Mouse (Mus musculus) forebrain, postnatal 0 days (tissue): ENCODE measurements around the gene Tbc1d8b. TPM values are rescaled to one million over a fixed set of nuclear protein-coding genes. Genes with fewer than 3 reads are reported as not detected.

ENCODE experiments used
- ATAC-seq: fragments of 200-750 bp; cut with Nextera tagmentation; 2 replicates; pipeline ENCODE4 v1.8.0; 2017; ENCODE audit warnings: mild to moderate bottlenecking, moderate library complexity
- DNase-seq: peaks from one replicate; pipeline ENCODE4 v3.0.0-alpha.2; 2015
- H3K27ac ChIP-seq: fragments of 300-500 bp; sonication (generic); 2 replicates; pipeline ENCODE4 v1.5.1; 2014; ENCODE audit warnings: low read depth, mild to moderate bottlenecking, antibody characterized with exemption, low read length, moderate library complexity, mixed read lengths
- H3K27me3 ChIP-seq: fragments of 300-500 bp; sonication (generic); 2 replicates; pipeline ENCODE4 v1.6.1; 2014; ENCODE audit warnings: mild to moderate bottlenecking, low read length, mixed read lengths; ENCODE audit not compliant: insufficient read depth
- H3K36me3 ChIP-seq: fragments of 300-500 bp; sonication (generic); 2 replicates; pipeline ENCODE4 v1.6.1; 2014; ENCODE audit warnings: mild to moderate bottlenecking, moderate library complexity; ENCODE audit not compliant: insufficient read depth
- H3K4me1 ChIP-seq: fragments of 300-500 bp; sonication (generic); 2 replicates; pipeline ENCODE4 v1.6.1; 2014; ENCODE audit warnings: antibody characterized with exemption; ENCODE audit not compliant: insufficient read depth
- H3K4me2 ChIP-seq: fragments of 300-500 bp; sonication (generic); 2 replicates; pipeline ENCODE4 v1.6.1; 2014; ENCODE audit warnings: low read depth, mild to moderate bottlenecking, moderate library complexity
- H3K4me3 ChIP-seq: fragments of 300-500 bp; sonication (generic); 2 replicates; pipeline ENCODE4 v1.5.1; 2014; ENCODE audit warnings: low read depth, low read length, mixed read lengths
- H3K9ac ChIP-seq: fragments of 300-500 bp; sonication (generic); 2 replicates; pipeline ENCODE4 v1.6.1; 2014; ENCODE audit warnings: mild to moderate bottlenecking
- H3K9me3 ChIP-seq: fragments of 300-500 bp; sonication (generic); 2 replicates; pipeline ENCODE4 v1.6.1; 2016; ENCODE audit warnings: low read length
- CTCF ChIP-seq: sonication (generic); IDR thresholded peaks from 2 replicates; pipeline ENCODE4 v1.5.1; 2016; ENCODE audit warnings: antibody characterized with exemption, control low read depth, low read depth
- WGBS: fragments of 180-500 bp; shearing (Covaris S2); extraction: QIAGEN DNeasy Blood & Tissue Kit; methylation state at CpG from one replicate; pipeline ENCODE4 v1.1.7; 2014; 5-methylcytosine and 5-hydroxymethylcytosine counted together
- polyA plus RNA-seq: library from polyadenylated mRNA; unstranded; fragments of >200 nt; fragmentation: Nextera tagmentation; extraction: Ambion mirVana; gene quantifications from 2 replicates; pipeline ENCODE4 v1.2.1, GENCODE M21; 2015
- total RNA-seq: library from RNA; depleted of rRNA; stranded (reverse); fragments of >200 nt; gene quantifications from 2 replicates; pipeline ENCODE4 v1.2.3, GENCODE M21; 2014

Tbc1d8b gene
- total and polyA plus RNA-seq, 2 experiments from 2014 or later: 0.30 to 1.1 TPM

DNA sequence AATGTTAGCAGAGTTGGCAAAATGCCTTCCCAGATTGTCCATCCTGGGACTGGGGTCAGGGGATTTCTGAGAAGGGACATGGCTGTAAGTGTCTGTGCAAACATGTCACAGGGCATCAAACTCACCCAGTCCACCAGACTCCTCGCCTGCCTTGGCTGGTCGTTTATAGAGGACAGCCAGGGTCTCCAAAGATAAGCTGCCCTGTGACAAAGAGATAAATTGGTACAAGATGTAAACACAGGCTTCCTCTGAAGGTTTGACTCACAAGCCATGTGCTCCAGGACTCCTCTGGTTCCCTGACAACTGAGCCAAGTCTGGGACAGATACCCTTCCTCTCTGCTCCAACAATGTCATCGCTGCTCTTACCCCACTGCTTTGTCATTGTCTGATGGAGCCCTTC, 96.2 kb downstream of the Tbc1d8b start:
- Histone ChIP-seq H3K27me3 (no peaks in the 10 kb centered on the region), H3K9ac (no peak overlapping the region), H3K4me1 (no peaks in the 10 kb centered on the region), H3K4me3 (no peak overlapping the region), H3K27ac (no peak overlapping the region), H3K4me2 (no peak overlapping the region), H3K9me3 (no peaks in the 10 kb centered on the region), H3K36me3 (no peaks in the 10 kb centered on the region)
- 71% methylated on average over 3 of the region's 3 CpGs for WGBS
- ATAC-seq: no peak
- no peak for DNase-seq
- TF ChIP-seq CTCF: no peak

DNA sequence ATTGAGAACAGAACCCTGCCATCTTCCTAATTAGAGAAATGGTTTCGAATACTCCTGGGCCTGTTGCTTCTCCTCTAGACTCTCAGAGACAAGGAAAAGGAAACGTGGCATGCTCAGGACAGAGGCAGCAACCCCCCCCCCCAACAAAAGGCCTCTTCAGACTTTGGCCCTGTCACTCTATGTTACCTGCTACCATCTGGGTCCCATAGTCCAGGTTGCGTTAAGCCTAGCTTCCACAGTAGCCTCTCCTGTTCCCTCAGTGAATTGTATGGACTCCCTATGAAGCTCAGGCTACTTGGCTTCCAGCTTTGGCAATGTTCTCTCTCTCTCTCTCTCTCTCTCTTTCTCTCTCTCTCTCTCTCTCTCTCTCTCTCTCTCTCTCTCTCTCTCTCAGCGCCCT, 96.8 kb downstream of the Tbc1d8b start:
- WGBS: 80% methylated on average over 4 of the region's 4 CpGs

DNA sequence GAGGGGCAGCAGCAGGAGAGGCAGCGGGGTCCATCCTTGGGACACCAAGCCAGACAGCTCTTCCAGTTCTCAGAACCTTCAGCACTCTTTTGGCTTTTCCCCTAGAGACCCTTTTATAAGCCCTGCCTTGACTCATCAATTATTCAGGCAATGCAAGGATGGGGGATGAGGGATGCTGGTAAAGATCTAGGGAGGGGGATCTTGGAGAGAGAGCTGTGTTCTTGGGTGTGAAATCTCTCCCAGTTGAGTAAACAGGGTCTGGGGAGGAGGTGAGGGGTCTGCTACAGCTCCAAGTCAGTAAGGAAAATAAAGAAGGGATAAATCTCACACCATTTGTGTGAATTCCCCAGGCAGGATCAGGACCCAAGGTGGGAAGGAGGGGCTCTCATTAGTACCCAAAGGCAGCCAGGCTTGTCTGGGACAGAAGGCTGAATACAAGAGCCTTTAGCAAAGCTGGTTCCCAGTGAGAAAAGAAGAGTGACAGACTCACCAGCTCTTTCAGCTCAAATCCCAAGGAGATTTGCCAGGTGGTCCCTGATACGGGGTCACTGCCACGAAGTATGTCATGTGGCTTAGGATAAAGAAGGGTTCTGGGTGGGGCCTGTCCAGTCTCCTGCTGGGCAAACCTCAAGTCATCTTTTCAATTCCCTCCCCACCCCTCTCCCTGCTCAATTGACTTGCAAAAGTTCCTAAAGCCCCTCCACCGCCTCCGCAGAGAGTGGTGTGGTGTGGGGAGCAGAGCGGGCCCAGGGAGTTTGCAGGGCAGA, 97.7 kb downstream of the Tbc1d8b start, which contains the start of gene Ripply1:
Ripply1 (minus strand) TSS at position 76 of the 767 bp plus-strand sequence.
- no peaks in the 10 kb centered on the region for H3K4me1 ChIP-seq
- no peak within 1 kb of the TSS for H3K27ac ChIP-seq
- DNase-seq (no peak), ATAC-seq (no peak)
- H3K9ac ChIP-seq: no peak within 1 kb of the TSS
- no peaks in the 10 kb centered on the region for H3K27me3 ChIP-seq
- no peaks in the 10 kb centered on the region for H3K9me3 ChIP-seq
- no peaks in the 10 kb centered on the region for H3K36me3 ChIP-seq
- H3K4me3 ChIP-seq: no peak within 1 kb of the TSS
- 40% methylated on average over 6 of the region's 6 CpGs for WGBS
- H3K4me2 ChIP-seq: no peak within 1 kb of the TSS
- no peak for TF ChIP-seq CTCF

More for the DNA sequence above, 96.8 kb downstream of the Tbc1d8b start:
- H3K27me3 ChIP-seq: no peaks in the 10 kb centered on the region
- H3K4me3 ChIP-seq: no peak overlapping the region
- DNase-seq: no peak
- no peak for TF ChIP-seq CTCF
- H3K36me3 ChIP-seq: no peaks in the 10 kb centered on the region
- H3K4me2 ChIP-seq: no peak overlapping the region
- H3K27ac ChIP-seq: no peak overlapping the region
- ATAC-seq: no peak
- no peaks in the 10 kb centered on the region for H3K4me1 ChIP-seq
- no peak overlapping the region for H3K9ac ChIP-seq
- H3K9me3 ChIP-seq: no peaks in the 10 kb centered on the region

DNA sequence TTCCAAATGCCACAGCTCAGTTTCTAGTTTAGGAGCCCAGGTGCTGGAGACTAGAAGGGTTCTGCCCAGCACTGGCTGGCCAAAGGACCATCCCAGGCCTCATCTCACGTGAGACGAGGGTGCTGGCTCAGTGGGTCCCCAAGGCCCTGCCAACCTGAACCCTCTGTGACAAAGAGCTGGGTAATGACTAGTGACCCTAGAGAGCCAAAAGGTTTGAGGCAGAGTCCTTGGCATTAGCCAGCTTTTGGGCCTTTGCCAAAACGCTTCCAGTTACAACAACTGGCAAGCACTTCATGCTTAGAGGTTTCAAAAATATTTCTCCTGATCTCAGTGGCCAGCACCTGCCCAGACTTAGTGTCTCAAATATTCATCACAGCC, 98.2 kb downstream of the Tbc1d8b start:
- no peaks in the 10 kb centered on the region for H3K36me3 ChIP-seq
- H3K9ac ChIP-seq: no peak overlapping the region
- H3K27me3 ChIP-seq: no peaks in the 10 kb centered on the region
- no peak for DNase-seq
- no peak overlapping the region for H3K27ac ChIP-seq
- H3K4me2 ChIP-seq: no peak overlapping the region
- H3K9me3 ChIP-seq: no peaks in the 10 kb centered on the region
- no peak for ATAC-seq
- no peak for TF ChIP-seq CTCF
- H3K4me1 ChIP-seq: no peaks in the 10 kb centered on the region
- H3K4me3 ChIP-seq: no peak overlapping the region
- WGBS: 42% methylated on average over 3 of the region's 3 CpGs

DNA sequence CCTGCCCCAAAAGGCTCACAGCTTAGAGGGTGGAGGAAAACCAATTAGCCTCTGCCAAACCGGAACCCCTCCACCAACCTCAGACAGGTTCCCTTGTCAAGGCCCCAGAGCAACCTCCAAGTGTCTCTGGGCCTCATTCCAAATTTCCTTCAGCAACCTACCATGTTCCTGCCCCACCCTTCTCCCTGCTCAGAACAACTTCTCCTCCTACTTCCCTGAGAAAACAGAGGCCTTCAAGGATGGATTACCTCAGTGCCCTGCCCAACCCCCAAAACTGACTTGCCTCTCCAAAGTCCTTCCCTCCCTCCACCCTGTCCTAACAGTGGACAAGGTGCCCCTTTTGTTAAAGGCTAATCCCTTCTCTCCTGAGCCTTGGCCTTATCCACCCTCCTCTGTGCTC, 101.0 kb downstream of the Tbc1d8b start:
- Histone ChIP-seq H3K9ac (no peak overlapping the region), H3K27me3 (no peaks in the 10 kb centered on the region), H3K4me3 (no peak overlapping the region), H3K4me1 (no peaks in the 10 kb centered on the region), H3K4me2 (no peak overlapping the region), H3K36me3 (no peaks in the 10 kb centered on the region), H3K9me3 (no peaks in the 10 kb centered on the region), H3K27ac (no peak overlapping the region)
- DNase-seq (no peak), ATAC-seq (no peak)
- no peak for TF ChIP-seq CTCF
- 56% methylated on average over 1 of the region's 1 CpGs for WGBS

DNA sequence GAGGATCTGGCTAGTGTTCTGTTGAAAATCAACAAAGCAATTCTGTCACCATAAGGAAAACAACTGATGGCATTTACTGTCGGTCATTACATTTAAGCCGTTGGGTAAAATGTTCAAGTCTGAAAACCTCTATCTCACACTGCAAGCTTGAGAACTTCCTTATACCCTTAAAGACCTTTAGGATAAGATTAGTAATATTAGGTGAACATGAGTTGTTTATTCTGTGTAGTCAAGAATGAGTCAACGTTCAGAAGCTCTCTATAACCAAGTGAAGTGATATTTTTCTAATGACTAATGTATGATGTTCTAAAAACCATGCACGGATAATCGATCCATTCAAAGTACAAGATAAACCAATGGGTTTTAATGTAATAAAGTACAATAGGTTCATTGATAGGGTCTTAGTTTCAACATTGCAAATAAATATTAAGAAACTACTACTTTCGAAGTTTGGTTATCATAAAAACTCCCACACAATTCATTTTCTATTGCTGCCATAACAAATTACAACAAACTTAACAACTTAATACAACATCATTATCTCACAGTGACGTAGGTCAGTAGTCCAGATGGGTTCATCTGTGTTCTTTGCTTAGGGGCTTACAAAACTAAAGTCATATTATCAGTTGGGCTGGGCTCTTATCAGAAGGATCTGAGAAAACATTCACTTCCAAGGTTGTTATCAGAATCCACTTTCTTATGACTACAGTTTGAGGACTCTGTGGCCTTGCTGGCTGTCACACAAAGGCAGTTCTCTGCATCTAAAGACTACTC, 109.5 kb downstream of the Tbc1d8b start:
- WGBS: 85% methylated on average over 7 of the region's 7 CpGs
- Histone ChIP-seq H3K4me2 (no peak overlapping the region), H3K27ac (no peak overlapping the region), H3K36me3 (no peaks in the 10 kb centered on the region), H3K27me3 (no peaks in the 10 kb centered on the region), H3K9me3 (no peaks in the 10 kb centered on the region), H3K9ac (no peak overlapping the region), H3K4me3 (no peak overlapping the region), H3K4me1 (no peaks in the 10 kb centered on the region)
- TF ChIP-seq CTCF: no peak
- no peak for ATAC-seq
- DNase-seq: no peak

DNA sequence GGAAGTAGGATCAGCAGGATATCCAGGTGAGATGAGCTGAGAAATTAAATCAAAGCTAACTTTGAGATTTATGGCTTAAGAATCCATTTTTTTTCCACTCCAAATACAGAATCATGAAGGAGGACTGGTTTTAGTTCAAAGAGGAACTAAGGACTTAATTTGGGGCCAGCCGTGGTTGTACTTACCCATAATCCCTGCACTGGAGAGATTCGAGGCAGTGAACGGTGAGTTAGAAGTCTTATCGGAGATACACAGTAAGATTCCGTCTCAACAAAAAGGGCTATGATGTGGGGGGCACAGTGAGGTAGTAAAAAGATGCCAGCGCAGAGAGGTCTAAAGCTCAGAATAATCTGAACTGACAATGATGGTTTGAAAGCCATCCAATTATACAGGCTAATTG, 111.2 kb downstream of the Tbc1d8b start:
- WGBS: 78% methylated on average over 6 of the region's 6 CpGs

More for the DNA sequence above, 111.2 kb downstream of the Tbc1d8b start:
- Histone ChIP-seq H3K4me2 (no peak overlapping the region), H3K4me1 (no peaks in the 10 kb centered on the region), H3K9me3 (no peaks in the 10 kb centered on the region), H3K27ac (no peak overlapping the region), H3K36me3 (no peaks in the 10 kb centered on the region), H3K4me3 (no peak overlapping the region), H3K9ac (no peak overlapping the region), H3K27me3 (no peaks in the 10 kb centered on the region)
- TF ChIP-seq CTCF: no peak
- ATAC-seq (no peak), DNase-seq (no peak)
